Mouse (Mus musculus): Measurements from ENCODE around the gene Cdkn3.

- no peak for TF ChIP-seq POLR2A (IDR thresholded peaks at IDR 0.05; ENCODE audit: borderline replicate concordance, extremely low read depth, low read depth, low read length)
- no peak for TF ChIP-seq CTCF (IDR thresholded peaks at IDR 0.05; ENCODE audit: insufficient read depth, low read length)
These were observed 24.0 kb upstream of the Cdkn3 start for GRCm38 (mm10) chr14:46736366-46736765.
